In genomic region chr17:45594881-45595735, GRCm38 (mm10) we compare ENCODE assay signal across 8 mouse cellular contexts. TPM values are rescaled to one million over a fixed set of nuclear protein-coding genes. Genes with fewer than 3 reads are reported as not detected.
DNase-seq lines count a peak whose midpoint lies in the region; ATAC-seq lines count a peak whose summit lies in the region.

No protein-coding gene starts in this region.

- H3K4me2 ChIP-seq in lung, embryonic 15.5 days, result peak overlapping the region; percentile 99

- 1% methylated on average over 58 of the region's 58 CpGs for WGBS in embryonic facial prominence, embryonic 10.5 days
- under 1% methylated on average over 58 of the region's 58 CpGs for WGBS in lung, embryonic 15.5 days

- peak overlapping the region; percentile 65 for H3K9ac ChIP-seq in lung, embryonic 15.5 days

- peaks cover 98% of the 10 kb centered on the region for H3K4me1 ChIP-seq in embryonic facial prominence, embryonic 10.5 days
- H3K4me1 ChIP-seq in lung, embryonic 15.5 days, result peaks cover 82% of the 10 kb centered on the region

- peak overlapping the region; percentile 68 for H3K4me3 ChIP-seq in embryonic facial prominence, embryonic 10.5 days
- peak overlapping the region; percentile 62 for H3K4me3 ChIP-seq in lung, embryonic 15.5 days

- H3K27me3 ChIP-seq in embryonic facial prominence, embryonic 10.5 days (replicated peaks; ENCODE audit: low read depth, poor library complexity, severe bottlenecking), result peaks cover 82% of the 10 kb centered on the region
- H3K27me3 ChIP-seq in lung, embryonic 15.5 days, result no peaks in the 10 kb centered on the region; the same call in 1 of the 2 replicates

- peak; percentile 73 for ATAC-seq in CD4-positive, CD25-positive, alpha-beta regulatory T cell, adult 4 months
- peak; percentile 79 for ATAC-seq in lung, embryonic 15.5 days (ENCODE audit: borderline replicate concordance, extremely low read depth, low FRiP score, low TSS enrichment)
- ATAC-seq in neutrophil, adult 5-6 weeks (ENCODE audit: extremely low read depth, insufficient number of reproducible peaks, low FRiP score, poor library complexity, severe bottlenecking), result peak; percentile 35

- H3K27ac ChIP-seq in embryonic facial prominence, embryonic 10.5 days (replicated peaks), result peak overlapping the region; percentile 79
- peak overlapping the region; percentile 45; the same call in 1 of the 2 replicates for H3K27ac ChIP-seq in lung, embryonic 15.5 days

- H3K36me3 ChIP-seq in embryonic facial prominence, embryonic 10.5 days (replicated peaks), result peaks cover under 1% of the 10 kb centered on the region; the same call in 1 of the 2 replicates
- no peaks in the 10 kb centered on the region for H3K36me3 ChIP-seq in lung, embryonic 15.5 days

- no peaks in the 10 kb centered on the region for H3K9me3 ChIP-seq in embryonic facial prominence, embryonic 10.5 days
- H3K9me3 ChIP-seq in lung, embryonic 15.5 days, result no peaks in the 10 kb centered on the region

- peak; percentile 91 for DNase-seq in adrenal gland, adult 2 months
- DNase-seq in embryonic facial prominence, embryonic 10.5 days (ENCODE audit: low spot score), result peak; percentile 86
- DNase-seq in heart, adult 8-10 months (ENCODE audit: low spot score), result peak; percentile 72
- peak; percentile 83 for DNase-seq in kidney, adult 18-20 months
- peak; percentile 89 for DNase-seq in thymus, postnatal 25 days

RNA-seq across cellular contexts. Expression of gene Slc29a1, which starts 4.3 kb away (rescaled TPM):
- polyA plus RNA-seq in CD4-positive, CD25-positive, alpha-beta regulatory T cell, adult 4 months (2017; shearing (Covaris generic)), result 100 to 1,000 TPM in 1 of 2 experiments, 10 to 100 TPM in 1; 88.0 to 154 TPM
- total RNA-seq in adrenal gland, adult 2 months (2021), result 100 to 1,000 TPM; 104 to 197 TPM
- polyA plus RNA-seq in adrenal gland, adult 2 months (2012; rRNA removed), result 288 and 410 TPM in 2 replicates
- polyA plus RNA-seq in embryonic facial prominence, embryonic 10.5 days (2016; fragmentation: Nextera tagmentation; extraction: Ambion mirVana), result 53.4 and 58.1 TPM in 2 replicates
- total RNA-seq in heart, adult 8-10 months (2022), result 10 to 100 TPM; 58.9 to 70.8 (median 66.9) TPM
- 92.1 and 103 TPM in 2 replicates for polyA plus RNA-seq in lung, embryonic 15.5 days (2015; fragmentation: Nextera tagmentation; extraction: Ambion mirVana)
- total RNA-seq in neutrophil, adult 5-6 weeks (2017), result 3.7 and 5.9 TPM in 2 replicates

RNA-seq across cellular contexts. Expression of gene Mymx, which starts 6.8 kb away (rescaled TPM):
- polyA plus RNA-seq in CD4-positive, CD25-positive, alpha-beta regulatory T cell, adult 4 months (2017; shearing (Covaris generic)), result not detected
- not detected for total RNA-seq in adrenal gland, adult 2 months (2021)
- polyA plus RNA-seq in adrenal gland, adult 2 months (2012; rRNA removed), result 0.18 and 0.55 TPM in 2 replicates
- 0.39 TPM in 2 replicates for polyA plus RNA-seq in embryonic facial prominence, embryonic 10.5 days (2016; fragmentation: Nextera tagmentation; extraction: Ambion mirVana)
- not detected for total RNA-seq in heart, adult 8-10 months (2022)
- 0.36 and 0.41 TPM in 2 replicates for polyA plus RNA-seq in lung, embryonic 15.5 days (2015; fragmentation: Nextera tagmentation; extraction: Ambion mirVana)
- not detected in 2 replicates for total RNA-seq in neutrophil, adult 5-6 weeks (2017)

RNA-seq across cellular contexts. Expression of gene Hsp90ab1, which starts 22.0 kb away (rescaled TPM):
- 1,000 to 10,000 TPM; 1,172 to 1,222 TPM for polyA plus RNA-seq in CD4-positive, CD25-positive, alpha-beta regulatory T cell, adult 4 months (2017; shearing (Covaris generic))
- total RNA-seq in adrenal gland, adult 2 months (2021), result 1,000 to 10,000 TPM; 1,973 to 2,851 TPM
- polyA plus RNA-seq in adrenal gland, adult 2 months (2012; rRNA removed), result 197 and 291 TPM in 2 replicates
- polyA plus RNA-seq in embryonic facial prominence, embryonic 10.5 days (2016; fragmentation: Nextera tagmentation; extraction: Ambion mirVana), result 2,187 and 2,215 TPM in 2 replicates
- total RNA-seq in heart, adult 8-10 months (2022), result 1,000 to 10,000 TPM; 1,121 to 1,613 (median 1,357) TPM
- polyA plus RNA-seq in lung, embryonic 15.5 days (2015; fragmentation: Nextera tagmentation; extraction: Ambion mirVana), result 1,572 and 1,619 TPM in 2 replicates
- 535 and 559 TPM in 2 replicates for total RNA-seq in neutrophil, adult 5-6 weeks (2017)

RNA-seq across cellular contexts. Expression of gene Slc35b2, which starts 31.4 kb away (rescaled TPM):
- polyA plus RNA-seq in CD4-positive, CD25-positive, alpha-beta regulatory T cell, adult 4 months (2017; shearing (Covaris generic)), result 10 to 100 TPM; 27.6 to 39.0 TPM
- 10 to 100 TPM; 43.6 to 59.7 TPM for total RNA-seq in adrenal gland, adult 2 months (2021)
- polyA plus RNA-seq in adrenal gland, adult 2 months (2012; rRNA removed), result 167 and 198 TPM in 2 replicates
- polyA plus RNA-seq in embryonic facial prominence, embryonic 10.5 days (2016; fragmentation: Nextera tagmentation; extraction: Ambion mirVana), result 95.8 and 101 TPM in 2 replicates
- total RNA-seq in heart, adult 8-10 months (2022), result 10 to 100 TPM; 23.1 to 27.9 (median 25.3) TPM
- 137 and 141 TPM in 2 replicates for polyA plus RNA-seq in lung, embryonic 15.5 days (2015; fragmentation: Nextera tagmentation; extraction: Ambion mirVana)
- 17.7 and 24.6 TPM in 2 replicates for total RNA-seq in neutrophil, adult 5-6 weeks (2017)

RNA-seq across cellular contexts. Expression of gene Nfkbie, which starts 39.6 kb away (rescaled TPM):
- polyA plus RNA-seq in CD4-positive, CD25-positive, alpha-beta regulatory T cell, adult 4 months (2017; shearing (Covaris generic)), result 10 to 100 TPM; 33.1 to 48.1 TPM
- total RNA-seq in adrenal gland, adult 2 months (2021), result 1 to 10 TPM; 3.0 to 5.6 TPM
- 5.2 and 6.4 TPM in 2 replicates for polyA plus RNA-seq in adrenal gland, adult 2 months (2012; rRNA removed)
- polyA plus RNA-seq in embryonic facial prominence, embryonic 10.5 days (2016; fragmentation: Nextera tagmentation; extraction: Ambion mirVana), result 6.6 and 7.1 TPM in 2 replicates
- total RNA-seq in heart, adult 8-10 months (2022), result 1 to 10 TPM in 3 of 4 experiments, under 1 TPM in 1; 0.65 to 1.5 (median 1.3) TPM
- polyA plus RNA-seq in lung, embryonic 15.5 days (2015; fragmentation: Nextera tagmentation; extraction: Ambion mirVana), result 3.0 and 5.0 TPM in 2 replicates
- 51.4 and 59.9 TPM in 2 replicates for total RNA-seq in neutrophil, adult 5-6 weeks (2017)

Comparison
In these comparisons a context has a peak if more than half of its experiments do, and no peak if none do; other contexts are left out.
1. Peak in every context shown above with its lines: DNase-seq, ATAC-seq, H3K4me3 ChIP-seq and H3K27ac ChIP-seq.